Mouse (Mus musculus) heart, postnatal 0 days (tissue): Measurements from ENCODE around the gene Lypd3.

ENCODE experiments used
- CTCF ChIP-seq: IDR thresholded peaks from 2 replicates; pipeline ENCODE4 v1.5.1; 2016; ENCODE audit warnings: antibody characterized with exemption, control low read depth, low read depth
- EP300 ChIP-seq: IDR thresholded peaks from 2 replicates; pipeline ENCODE4 v1.6.1; 2016; ENCODE audit warnings: antibody characterized with exemption, low read depth

GRCm38 (mm10) chr7:24605561-24605960, 30.8 kb upstream of the Lypd3 start:
- TF ChIP-seq EP300 = no peak
- TF ChIP-seq CTCF = no peak
